Mouse (Mus musculus) testis, adult 2 months (tissue): ENCODE data around the gene Dennd6b.

Experiments
- CTCF ChIP-seq: fragments of 200-500 bp; IDR thresholded peaks from 2 replicates; pipeline ENCODE4 v1.5.1; 2012; ENCODE audit warnings: low read depth, mild to moderate bottlenecking, inconsistent platforms, low read length, moderate library complexity; ENCODE audit not compliant: control insufficient read depth, insufficient read depth, insufficient replicate concordance
- POLR2A ChIP-seq: fragments of 200-500 bp; IDR thresholded peaks from 2 replicates; pipeline ENCODE4 v1.6.1; 2012; ENCODE audit warnings: low read depth, mild to moderate bottlenecking, inconsistent platforms, low read length, moderate library complexity; ENCODE audit not compliant: control insufficient read depth

DNA sequence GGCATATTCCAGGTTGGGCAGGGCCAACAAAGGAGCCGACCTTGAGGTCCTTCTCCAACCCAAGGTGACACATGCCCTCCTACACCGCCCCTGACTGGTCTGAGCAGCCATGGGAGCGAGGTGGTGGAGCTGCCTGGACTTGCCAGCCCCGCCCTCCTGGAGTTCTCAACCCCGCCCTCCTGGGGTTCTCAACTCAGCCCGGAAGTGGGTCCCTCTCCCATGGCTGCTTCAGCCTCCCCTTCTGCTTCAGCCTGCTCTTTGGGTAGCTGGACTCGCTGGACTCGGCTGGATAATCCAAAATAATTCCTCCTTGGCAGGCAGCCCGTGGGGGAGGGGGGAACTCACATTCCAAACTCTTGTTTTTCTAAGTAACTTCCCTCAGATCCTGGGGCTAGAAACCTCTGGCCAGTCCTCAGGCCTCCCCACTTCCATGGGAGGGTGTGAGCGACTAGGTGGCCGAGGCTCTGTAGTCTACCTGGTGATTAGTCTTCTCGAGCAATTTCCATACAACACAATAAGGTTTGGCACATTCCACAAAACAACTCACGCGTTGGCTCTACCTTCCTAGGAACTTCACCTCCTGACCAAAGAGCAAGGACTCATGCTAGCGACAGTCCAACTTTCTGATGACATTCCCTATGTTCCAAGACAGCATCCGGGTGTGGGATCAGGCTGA is 17.2 kb downstream of the Dennd6b start:
- no peak; the same call in 1 of the 2 replicates for TF ChIP-seq POLR2A
- TF ChIP-seq CTCF = no peak
